Mouse (Mus musculus): Measurements from ENCODE around the gene Pigr. TPM values are rescaled to one million over a fixed set of nuclear protein-coding genes. Genes with fewer than 3 reads are reported as not detected.

Pigr gene
- polyA plus RNA-seq, 1 experiment from 2014 or later: 0.46 TPM

DNA sequence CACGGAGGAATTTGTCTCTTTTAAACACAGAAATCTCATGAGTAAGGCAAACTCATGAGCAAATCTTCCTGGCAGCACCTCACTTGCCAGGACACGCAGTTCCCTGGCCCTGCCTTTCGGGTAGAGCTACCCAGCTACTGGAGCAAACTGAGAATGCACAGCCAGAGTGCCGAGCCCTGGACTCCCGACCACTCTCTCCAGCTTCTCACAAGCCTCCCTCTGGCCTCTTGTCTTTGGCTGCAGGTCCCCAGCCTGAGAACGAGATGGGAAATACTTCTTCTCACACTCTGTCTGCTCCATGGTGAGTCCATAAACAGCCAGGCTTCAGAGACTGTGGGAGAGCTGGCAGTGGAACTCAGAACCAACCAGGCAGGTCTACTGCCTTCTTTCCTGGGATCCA lies 23.5 kb upstream of the Pigr start:
- Histone ChIP-seq H3K4me3 (ENCODE audit: low read depth, low read length) (no peak overlapping the region), H3K27ac (replicated peaks) (peak overlapping the region; percentile 31), H3K36me3 (ENCODE audit: control insufficient read depth, insufficient read depth, low read length) (no peaks in the 10 kb centered on the region), H3K9ac (ENCODE audit: low read length) (no peak overlapping the region), H3K9me3 (ENCODE audit: control insufficient read depth, low read length) (no peaks in the 10 kb centered on the region), H3K4me2 (replicated peaks; ENCODE audit: low read depth) (no peak overlapping the region), H3K4me1 (replicated peaks; ENCODE audit: control insufficient read depth, insufficient read depth) (no peaks in the 10 kb centered on the region), H3K27me3 (ENCODE audit: control insufficient read depth, insufficient read depth, low read length) (no peaks in the 10 kb centered on the region)
- 43% methylated on average over 6 of the region's 6 CpGs for WGBS
- DNase-seq (ENCODE audit: low spot score): no peak
- TF ChIP-seq EP300 (optimal IDR thresholded peaks at IDR 0.05): no peak
- no peak for TF ChIP-seq CTCF (IDR thresholded peaks at IDR 0.05; ENCODE audit: low read depth)
- no peak for ATAC-seq (ENCODE audit: low FRiP score, low TSS enrichment)

DNA sequence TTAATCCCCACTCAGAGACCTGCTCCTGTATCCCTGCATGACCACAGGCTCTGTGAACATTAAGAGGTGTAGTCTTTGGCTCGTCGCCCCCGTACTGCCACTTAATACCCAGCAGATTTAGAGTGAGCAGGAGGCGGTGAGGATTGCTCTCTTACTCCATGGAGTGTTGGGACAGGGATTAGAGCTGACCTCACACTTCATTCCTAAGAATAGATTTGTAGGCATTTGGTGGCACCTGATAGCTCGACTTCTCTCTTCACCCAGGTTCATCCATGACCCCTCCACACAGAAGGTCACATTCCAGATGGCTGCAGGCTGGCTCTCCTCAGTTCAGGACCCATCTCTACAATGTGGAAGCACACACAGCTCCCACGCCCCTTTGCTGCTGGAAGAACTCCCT lies 22.2 kb upstream of the Pigr start:
- no peak for ATAC-seq (ENCODE audit: low FRiP score, low TSS enrichment)
- Histone ChIP-seq H3K36me3 (ENCODE audit: control insufficient read depth, insufficient read depth, low read length) (no peaks in the 10 kb centered on the region), H3K4me2 (replicated peaks; ENCODE audit: low read depth) (no peak overlapping the region), H3K9me3 (ENCODE audit: control insufficient read depth, low read length) (no peaks in the 10 kb centered on the region), H3K4me3 (ENCODE audit: low read depth, low read length) (no peak overlapping the region), H3K27me3 (ENCODE audit: control insufficient read depth, insufficient read depth, low read length) (no peaks in the 10 kb centered on the region), H3K9ac (ENCODE audit: low read length) (no peak overlapping the region), H3K27ac (replicated peaks) (no peak overlapping the region), H3K4me1 (replicated peaks; ENCODE audit: control insufficient read depth, insufficient read depth) (no peaks in the 10 kb centered on the region)
- WGBS: 57% methylated on average over 6 of the region's 6 CpGs
- no peak for DNase-seq (ENCODE audit: low spot score)
- TF ChIP-seq EP300 (optimal IDR thresholded peaks at IDR 0.05) (no peak), CTCF (IDR thresholded peaks at IDR 0.05; ENCODE audit: low read depth) (no peak)

DNA sequence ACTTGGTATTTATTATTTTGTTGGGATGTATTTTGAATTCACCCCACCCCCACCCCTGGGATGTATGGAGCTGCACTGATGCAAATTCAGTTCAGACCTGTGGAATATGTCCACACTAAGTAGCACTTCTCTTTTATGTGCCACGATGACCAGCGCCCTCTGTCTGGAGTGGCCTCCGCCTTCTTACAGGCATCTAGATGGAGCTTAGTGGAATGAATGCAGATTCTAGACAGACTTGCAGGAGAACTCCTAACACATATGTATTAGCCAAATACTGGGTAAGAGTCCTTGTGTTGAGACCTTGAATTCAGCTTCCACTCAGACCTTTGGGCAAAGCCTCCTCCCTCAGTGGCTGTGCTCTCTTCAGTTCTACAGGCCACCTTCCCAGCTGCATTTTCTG lies 15.6 kb upstream of the Pigr start:
- H3K36me3 ChIP-seq (ENCODE audit: control insufficient read depth, insufficient read depth, low read length): no peaks in the 10 kb centered on the region
- WGBS: 87% methylated on average over 3 of the region's 3 CpGs
- no peak for TF ChIP-seq CTCF (IDR thresholded peaks at IDR 0.05; ENCODE audit: low read depth)
- TF ChIP-seq EP300 (optimal IDR thresholded peaks at IDR 0.05): no peak
- no peak overlapping the region for H3K4me2 ChIP-seq (replicated peaks; ENCODE audit: low read depth)
- no peak overlapping the region for H3K27ac ChIP-seq (replicated peaks)
- H3K9me3 ChIP-seq (ENCODE audit: control insufficient read depth, low read length): no peaks in the 10 kb centered on the region
- H3K4me3 ChIP-seq (ENCODE audit: low read depth, low read length): no peak overlapping the region
- no peaks in the 10 kb centered on the region for H3K27me3 ChIP-seq (ENCODE audit: control insufficient read depth, insufficient read depth, low read length)
- H3K9ac ChIP-seq (ENCODE audit: low read length): no peak overlapping the region
- no peak for ATAC-seq (ENCODE audit: low FRiP score, low TSS enrichment)
- no peaks in the 10 kb centered on the region for H3K4me1 ChIP-seq (replicated peaks; ENCODE audit: control insufficient read depth, insufficient read depth)
- no peak for DNase-seq (ENCODE audit: low spot score)

DNA sequence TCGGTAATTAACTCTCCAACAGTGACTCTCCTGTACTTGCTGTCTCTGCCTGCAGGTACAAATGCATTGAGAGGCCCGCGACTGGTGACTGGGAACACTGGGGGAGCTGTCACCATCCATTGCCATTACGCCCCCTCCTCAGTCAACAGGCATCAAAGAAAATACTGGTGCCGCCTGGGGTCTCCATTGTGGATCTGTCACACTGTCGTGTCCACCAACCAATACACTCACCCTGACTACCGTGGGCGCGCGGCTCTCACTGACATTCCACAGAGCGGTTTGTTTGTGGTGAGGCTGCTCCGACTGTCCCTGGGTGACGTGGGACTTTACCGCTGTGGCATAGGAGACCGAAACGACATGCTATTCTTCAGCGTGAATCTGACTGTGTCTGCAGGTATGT lies 15.2 kb upstream of the Pigr start:
- WGBS: 65% methylated on average over 17 of the region's 17 CpGs
- Histone ChIP-seq H3K9ac (ENCODE audit: low read length) (no peak overlapping the region), H3K36me3 (ENCODE audit: control insufficient read depth, insufficient read depth, low read length) (no peaks in the 10 kb centered on the region), H3K4me2 (replicated peaks; ENCODE audit: low read depth) (no peak overlapping the region), H3K4me1 (replicated peaks; ENCODE audit: control insufficient read depth, insufficient read depth) (no peaks in the 10 kb centered on the region), H3K9me3 (ENCODE audit: control insufficient read depth, low read length) (no peaks in the 10 kb centered on the region), H3K4me3 (ENCODE audit: low read depth, low read length) (no peak overlapping the region), H3K27ac (replicated peaks) (no peak overlapping the region), H3K27me3 (ENCODE audit: control insufficient read depth, insufficient read depth, low read length) (no peaks in the 10 kb centered on the region)
- no peak for DNase-seq (ENCODE audit: low spot score)
- TF ChIP-seq EP300 (optimal IDR thresholded peaks at IDR 0.05) (no peak), CTCF (IDR thresholded peaks at IDR 0.05; ENCODE audit: low read depth) (no peak)
- no peak for ATAC-seq (ENCODE audit: low FRiP score, low TSS enrichment)

DNA sequence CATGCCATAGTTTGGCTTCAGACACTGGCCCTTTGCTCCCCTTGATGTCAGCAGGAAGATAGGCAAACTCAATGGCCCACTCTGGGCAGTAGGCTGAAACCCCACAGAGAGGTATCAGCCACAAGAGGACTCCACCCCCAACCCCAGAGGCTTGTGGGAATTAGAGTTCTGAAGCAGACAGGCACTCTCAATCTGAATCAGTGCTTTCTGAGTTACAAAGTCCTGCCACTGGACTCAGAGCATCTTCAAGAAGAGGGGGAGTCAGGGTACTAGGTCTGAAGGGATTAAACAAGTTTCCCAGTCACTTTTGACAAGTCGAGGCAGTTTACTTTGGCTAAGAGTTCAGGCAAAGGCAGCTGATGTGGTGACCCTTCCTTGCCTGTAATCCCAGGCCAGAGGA lies 6.7 kb upstream of the Pigr start:
- H3K4me2 ChIP-seq (replicated peaks; ENCODE audit: low read depth): no peak overlapping the region
- no peaks in the 10 kb centered on the region for H3K4me1 ChIP-seq (replicated peaks; ENCODE audit: control insufficient read depth, insufficient read depth)
- ATAC-seq (ENCODE audit: low FRiP score, low TSS enrichment): no peak
- no peaks in the 10 kb centered on the region for H3K27me3 ChIP-seq (ENCODE audit: control insufficient read depth, insufficient read depth, low read length)
- no peak for TF ChIP-seq CTCF (IDR thresholded peaks at IDR 0.05; ENCODE audit: low read depth)
- TF ChIP-seq EP300 (optimal IDR thresholded peaks at IDR 0.05): no peak
- H3K9me3 ChIP-seq (ENCODE audit: control insufficient read depth, low read length): no peaks in the 10 kb centered on the region
- peak overlapping the region; percentile 49; the same call in 1 of the 2 replicates for H3K27ac ChIP-seq (replicated peaks)
- H3K4me3 ChIP-seq (ENCODE audit: low read depth, low read length): no peak overlapping the region
- no peak for DNase-seq (ENCODE audit: low spot score)
- no peaks in the 10 kb centered on the region for H3K36me3 ChIP-seq (ENCODE audit: control insufficient read depth, insufficient read depth, low read length)
- 69% methylated on average over 1 of the region's 1 CpGs for WGBS
- no peak overlapping the region for H3K9ac ChIP-seq (ENCODE audit: low read length)

- H3K27ac ChIP-seq (replicated peaks): peak overlapping the region; percentile 56
- DNase-seq (ENCODE audit: low spot score) (peak; percentile 75), ATAC-seq (ENCODE audit: low FRiP score, low TSS enrichment) (peak; percentile 93)
- no peaks in the 10 kb centered on the region for H3K9me3 ChIP-seq (ENCODE audit: control insufficient read depth, low read length)
- no peaks in the 10 kb centered on the region for H3K27me3 ChIP-seq (ENCODE audit: control insufficient read depth, insufficient read depth, low read length)
- WGBS: 42% methylated on average over 7 of the region's 7 CpGs
- no peak overlapping the region for H3K4me2 ChIP-seq (replicated peaks; ENCODE audit: low read depth)
- no peak for TF ChIP-seq EP300 (optimal IDR thresholded peaks at IDR 0.05)
- no peak for TF ChIP-seq CTCF (IDR thresholded peaks at IDR 0.05; ENCODE audit: low read depth)
- H3K36me3 ChIP-seq (ENCODE audit: control insufficient read depth, insufficient read depth, low read length): no peaks in the 10 kb centered on the region
- H3K4me3 ChIP-seq (ENCODE audit: low read depth, low read length): no peak overlapping the region
- H3K9ac ChIP-seq (ENCODE audit: low read length): no peak overlapping the region
- no peaks in the 10 kb centered on the region for H3K4me1 ChIP-seq (replicated peaks; ENCODE audit: control insufficient read depth, insufficient read depth)
These were observed 6.0 kb upstream of the Pigr start for GRCm38 (mm10) chr1:130820316-130821148.
